Mouse (Mus musculus) erythroblast, embryonic 14.5 days (primary cell): ENCODE data around the gene Hoxa10. TPM values are rescaled to one million over a fixed set of nuclear protein-coding genes. Genes with fewer than 3 reads are reported as not detected.

ENCODE experiments used
- H3K27me3 ChIP-seq: 2 replicates; pipeline ENCODE4 v1.6.1; 2012; ENCODE audit warnings: inconsistent platforms; ENCODE audit not compliant: control insufficient read depth
- H3K36me3 ChIP-seq: 2 replicates; pipeline ENCODE4 v1.6.1; 2012; ENCODE audit warnings: mild to moderate bottlenecking, inconsistent platforms; ENCODE audit not compliant: control insufficient read depth
- H3K4me1 ChIP-seq: 2 replicates; pipeline ENCODE4 v1.6.1; 2012; ENCODE audit warnings: inconsistent platforms; ENCODE audit not compliant: control insufficient read depth
- H3K4me3 ChIP-seq: replicated peaks from 2 replicates; pipeline ENCODE3; 2012; ENCODE audit warnings: moderate library complexity, mild to moderate bottlenecking, inconsistent platforms
- H3K9me3 ChIP-seq: 2 replicates; pipeline ENCODE4 v1.6.1; 2012; ENCODE audit warnings: low read length, inconsistent platforms, mixed read lengths; ENCODE audit not compliant: control insufficient read depth
- GATA1 ChIP-seq: IDR thresholded peaks from 2 replicates; pipeline ENCODE4 v1.6.1; 2012; ENCODE audit warnings: low read length, inconsistent platforms, mixed read lengths
- TAL1 ChIP-seq: IDR thresholded peaks from 3 replicates; pipeline ENCODE4 v1.6.1; 2012; ENCODE audit warnings: low read length, inconsistent platforms, mixed read lengths
- polyA plus RNA-seq: library from polyadenylated mRNA; stranded (reverse); fragments of >175 nt; gene quantifications from 2 replicates; pipeline ENCODE4 v1.2.3, GENCODE M21; 2012

The Hoxa10 gene
- polyA plus RNA-seq, 1 experiment = not detected

- H3K4me3 ChIP-seq = no peak overlapping the region
- H3K4me1 ChIP-seq = peaks cover 3% of the 10 kb centered on the region
- no peaks in the 10 kb centered on the region for H3K36me3 ChIP-seq
- H3K9me3 ChIP-seq = peaks cover 3% of the 10 kb centered on the region; the same call in 1 of the 2 replicates
- peaks cover 100% of the 10 kb centered on the region for H3K27me3 ChIP-seq
- TF ChIP-seq TAL1 = no peak
These were observed 23.2 kb downstream of the Hoxa10 start for GRCm38 (mm10) chr6:52217459-52217768.

- peaks cover 3% of the 10 kb centered on the region for H3K4me1 ChIP-seq
- peaks cover 100% of the 10 kb centered on the region for H3K27me3 ChIP-seq
- no peaks in the 10 kb centered on the region for H3K36me3 ChIP-seq
These were observed 23.8 kb downstream of the Hoxa10 start for GRCm38 (mm10) chr6:52216691-52217458.

GRCm38 (mm10) chr6:52215771-52216535 lies 24.7 kb downstream of the Hoxa10 start:
- no peak for TF ChIP-seq GATA1
- TF ChIP-seq TAL1 = no peak
- H3K4me3 ChIP-seq = no peak overlapping the region
- peaks cover 100% of the 10 kb centered on the region for H3K27me3 ChIP-seq
- no peaks in the 10 kb centered on the region; the same call in 1 of the 2 replicates for H3K9me3 ChIP-seq
- H3K36me3 ChIP-seq = no peaks in the 10 kb centered on the region
- no peaks in the 10 kb centered on the region for H3K4me1 ChIP-seq

More at GRCm38 (mm10) chr6:52216691-52217458, 23.8 kb downstream of the Hoxa10 start:
- H3K4me3 ChIP-seq = no peak overlapping the region
- TF ChIP-seq TAL1 (no peak), GATA1 (no peak)
- peaks cover 3% of the 10 kb centered on the region; the same call in 1 of the 2 replicates for H3K9me3 ChIP-seq

- no peaks in the 10 kb centered on the region for H3K4me1 ChIP-seq
- peaks cover 100% of the 10 kb centered on the region for H3K27me3 ChIP-seq
- TF ChIP-seq GATA1 (no peak), TAL1 (no peak)
- no peaks in the 10 kb centered on the region for H3K36me3 ChIP-seq
- no peak overlapping the region for H3K4me3 ChIP-seq
- no peaks in the 10 kb centered on the region; the same call in 1 of the 2 replicates for H3K9me3 ChIP-seq
These were observed 25.6 kb downstream of the Hoxa10 start for GRCm38 (mm10) chr6:52215070-52215469.

- Histone ChIP-seq H3K4me1 (no peaks in the 10 kb centered on the region), H3K9me3 (no peaks in the 10 kb centered on the region; the same call in 1 of the 2 replicates), H3K27me3 (peaks cover 100% of the 10 kb centered on the region), H3K36me3 (no peaks in the 10 kb centered on the region), H3K4me3 (no peak overlapping the region)
- TF ChIP-seq GATA1 (no peak), TAL1 (no peak)
These were observed 26.4 kb downstream of the Hoxa10 start for GRCm38 (mm10) chr6:52214271-52214670.

GRCm38 (mm10) chr6:52213119-52213986 lies 27.3 kb downstream of the Hoxa10 start, which contains the start of the genes Hoxa3 and Gm28308:
TSS of gene Hoxa3 (minus strand) at chr6:52213336.
TSS of gene Gm28308 (minus strand) at chr6:52213339.
- Histone ChIP-seq H3K4me3 (no peak within 1 kb of the TSS), H3K9me3 (no peaks in the 10 kb centered on the region; the same call in 1 of the 2 replicates), H3K36me3 (no peaks in the 10 kb centered on the region), H3K4me1 (no peaks in the 10 kb centered on the region), H3K27me3 (peaks cover 100% of the 10 kb centered on the region)
- TF ChIP-seq TAL1 = no peak
- no peak for TF ChIP-seq GATA1

GRCm38 (mm10) chr6:52212556-52213118 lies 28.0 kb downstream of the Hoxa10 start:
- H3K4me1 ChIP-seq = no peaks in the 10 kb centered on the region
- H3K27me3 ChIP-seq = peaks cover 100% of the 10 kb centered on the region
- TF ChIP-seq GATA1 = no peak
- no peak for TF ChIP-seq TAL1
- H3K9me3 ChIP-seq = no peaks in the 10 kb centered on the region; the same call in 1 of the 2 replicates
- H3K4me3 ChIP-seq = no peak overlapping the region
- H3K36me3 ChIP-seq = no peaks in the 10 kb centered on the region

GRCm38 (mm10) chr6:52211961-52212360 lies 28.7 kb downstream of the Hoxa10 start:
- TF ChIP-seq TAL1 (no peak), GATA1 (no peak)
- no peaks in the 10 kb centered on the region for H3K36me3 ChIP-seq
- H3K27me3 ChIP-seq = peaks cover 100% of the 10 kb centered on the region
- no peaks in the 10 kb centered on the region; the same call in 1 of the 2 replicates for H3K9me3 ChIP-seq
- no peaks in the 10 kb centered on the region for H3K4me1 ChIP-seq
- H3K4me3 ChIP-seq = no peak overlapping the region
